Mouse (Mus musculus): ENCODE results near the gene Snw1.
"Not testable (repeated sequence)": the region's sequence is repeated elsewhere in the genome, so short reads cannot be mapped to it uniquely, and the experiment has no call there.

Gene Snw1

DNA sequence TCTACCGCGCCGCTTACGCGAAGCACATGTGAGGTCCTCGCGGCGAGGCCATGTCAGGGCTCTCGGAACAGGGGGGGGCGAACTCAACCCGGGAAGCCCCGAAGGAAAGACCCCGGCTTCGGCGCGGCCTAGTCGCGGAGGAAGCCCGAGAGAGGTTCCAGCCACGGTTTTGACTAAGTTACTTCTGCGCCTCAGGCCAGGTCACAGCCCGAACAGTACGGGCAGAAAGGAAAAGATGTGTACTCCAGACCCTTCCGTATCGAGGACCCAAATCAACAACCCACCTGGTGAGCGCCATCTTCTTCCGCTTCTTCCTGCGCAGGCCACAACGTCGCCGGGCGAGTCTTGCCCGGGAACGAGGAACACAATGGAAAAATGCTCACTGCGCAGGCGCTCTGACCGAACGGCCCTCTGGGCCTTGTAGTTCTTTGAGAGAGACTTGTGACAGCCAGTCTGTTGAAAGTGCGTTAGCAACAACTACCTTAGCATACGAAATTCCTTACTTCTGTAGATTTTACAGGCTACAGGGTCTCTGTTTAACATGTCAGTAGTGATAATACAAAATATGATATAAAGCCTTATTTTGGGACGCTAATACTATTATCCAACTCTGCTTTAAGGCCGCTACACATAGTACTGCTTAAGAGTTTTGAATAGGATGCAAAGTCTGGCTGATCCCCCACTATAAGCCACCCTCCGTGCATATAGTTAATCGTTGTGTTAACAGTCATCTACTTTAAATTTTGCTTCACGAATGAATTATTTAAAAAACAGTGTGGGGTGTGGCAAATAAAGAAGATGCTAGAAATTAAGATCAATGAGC, at the start of gene Snw1:
Snw1 (minus strand) TSS at position 311 of the 823 bp plus-strand sequence.
- peak; percentile 96 for DNase-seq (ENCODE audit: low spot score)

DNA sequence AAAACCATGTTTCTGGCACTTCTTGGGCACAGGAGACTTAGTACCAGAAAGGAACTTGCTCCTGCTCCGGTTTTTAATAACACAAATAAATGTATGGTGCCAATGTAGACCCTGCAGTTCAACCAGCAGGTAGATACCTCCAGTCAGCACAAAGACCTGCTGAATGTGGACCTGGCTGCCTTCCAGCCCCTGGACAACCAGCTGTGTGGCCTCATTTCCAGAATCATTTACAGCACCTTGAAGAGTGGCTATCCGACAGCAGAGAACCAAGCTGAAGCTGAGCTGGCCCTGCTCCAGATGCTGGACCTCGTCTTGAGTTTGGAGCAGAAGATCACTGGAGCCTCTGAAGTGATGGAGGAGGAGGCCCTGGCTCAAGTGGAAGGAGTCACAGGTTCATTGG, 47.5 kb upstream of the Snw1 start:
- not testable (repeated sequence) for DNase-seq (ENCODE audit: low spot score)

DNA sequence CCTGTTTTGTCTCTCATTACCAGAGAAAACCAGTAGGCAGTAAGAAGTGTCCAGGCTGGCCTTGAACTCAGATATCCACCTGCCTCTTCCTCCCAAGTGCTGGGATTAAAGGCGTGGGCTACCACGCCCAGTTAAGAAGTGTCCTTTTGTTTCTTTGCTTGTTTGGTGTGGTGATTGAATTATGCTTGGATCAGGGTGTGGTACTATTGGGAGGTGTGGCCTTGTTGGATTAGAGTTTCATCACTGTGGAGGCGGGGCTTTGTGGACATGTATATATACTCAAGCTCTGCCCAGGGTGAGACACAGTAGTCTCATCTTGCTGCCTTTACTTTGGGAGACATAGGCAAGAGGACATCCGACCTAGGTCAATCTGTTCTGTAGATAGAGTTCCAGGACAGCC, 41.9 kb upstream of the Snw1 start, which contains the start of gene Gm8300:
Gm8300 (plus strand) TSS at position 301 of the 400 bp plus-strand sequence.
- DNase-seq (ENCODE audit: low spot score): not testable (repeated sequence)

DNA sequence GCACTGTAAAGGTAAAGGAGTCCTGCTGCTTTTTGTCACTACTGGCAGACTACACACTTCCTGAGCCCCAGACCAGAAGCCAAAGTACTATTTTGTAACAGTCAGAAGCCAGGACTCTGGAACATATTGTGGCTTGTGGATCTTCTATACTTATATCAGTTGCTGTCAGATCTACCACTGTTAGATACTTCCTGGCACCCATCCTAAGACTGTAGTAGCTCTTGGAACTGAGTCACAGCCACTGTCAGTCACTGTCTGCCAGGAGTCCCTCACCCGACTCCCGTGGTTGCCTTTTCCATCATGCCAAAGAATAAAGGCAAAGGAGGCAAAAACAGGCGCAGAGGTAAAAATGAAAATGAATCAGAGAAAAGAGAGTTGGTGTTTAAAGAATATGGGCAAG, 22.3 kb upstream of the Snw1 start, which contains the start of gene Gm5788:
Gm5788 (plus strand) TSS at position 301 of the 400 bp plus-strand sequence.
- DNase-seq (ENCODE audit: low spot score): not testable (repeated sequence)

DNA sequence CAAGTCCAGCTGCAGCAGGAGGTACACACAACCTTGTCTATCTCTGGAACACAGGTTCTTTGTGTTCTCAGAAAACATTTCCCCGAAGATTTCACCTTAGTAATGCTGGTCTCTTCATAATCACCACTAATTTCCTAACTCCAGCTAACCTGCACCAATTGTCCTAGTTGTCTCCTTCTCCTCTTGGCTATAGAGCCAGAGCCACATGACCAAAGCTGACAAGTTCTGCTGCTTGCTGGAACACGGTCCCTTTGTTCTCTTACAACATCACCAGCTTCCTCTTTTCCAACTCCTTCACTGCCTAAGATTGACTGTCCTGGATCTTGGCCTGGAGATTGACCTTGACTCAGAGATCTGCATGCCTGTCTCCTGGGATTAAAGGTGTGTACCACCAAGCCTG, 16.6 kb upstream of the Snw1 start:
- DNase-seq (ENCODE audit: low spot score): not testable (repeated sequence)

DNA sequence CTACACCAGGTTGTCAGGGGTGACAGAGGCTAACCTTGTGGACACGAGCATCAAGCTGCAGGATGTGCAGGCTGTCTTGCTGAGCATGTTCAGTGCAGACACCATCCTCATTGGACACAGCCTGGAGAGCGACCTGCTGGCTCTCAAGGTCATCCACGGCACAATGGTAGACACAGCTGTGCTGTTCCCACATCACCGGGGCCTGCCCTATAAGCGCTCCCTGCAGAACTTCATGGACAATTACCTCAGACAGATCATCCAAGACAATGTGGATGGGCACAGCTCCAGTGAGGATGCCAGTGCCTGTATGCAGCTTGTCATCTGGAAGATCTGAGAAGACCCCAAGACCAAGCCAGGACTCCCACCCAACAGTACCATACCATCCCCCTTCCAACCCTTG, 10.4 kb upstream of the Snw1 start:
- DNase-seq (ENCODE audit: low spot score): not testable (repeated sequence)

DNA sequence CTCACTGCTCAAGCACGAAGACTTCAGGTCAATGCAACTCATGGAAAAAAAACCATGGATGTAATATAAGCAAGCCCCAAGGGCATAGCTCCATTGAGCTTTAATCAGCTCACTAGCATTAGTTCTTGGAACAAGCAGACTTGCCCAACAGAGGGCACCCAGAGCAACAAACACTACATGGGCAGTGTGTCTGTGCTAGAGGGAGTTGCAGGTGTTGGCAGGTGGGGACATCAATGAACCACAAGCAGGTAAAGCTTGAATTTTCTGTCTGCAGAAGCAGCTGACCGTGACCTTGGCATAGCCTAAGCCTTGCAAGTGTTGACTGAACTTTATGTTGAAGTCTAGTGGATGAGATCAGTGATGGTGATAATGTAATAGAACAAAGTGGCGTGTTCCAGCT, 2.7 kb upstream of the Snw1 start:
- no peak for DNase-seq (ENCODE audit: low spot score)

DNA sequence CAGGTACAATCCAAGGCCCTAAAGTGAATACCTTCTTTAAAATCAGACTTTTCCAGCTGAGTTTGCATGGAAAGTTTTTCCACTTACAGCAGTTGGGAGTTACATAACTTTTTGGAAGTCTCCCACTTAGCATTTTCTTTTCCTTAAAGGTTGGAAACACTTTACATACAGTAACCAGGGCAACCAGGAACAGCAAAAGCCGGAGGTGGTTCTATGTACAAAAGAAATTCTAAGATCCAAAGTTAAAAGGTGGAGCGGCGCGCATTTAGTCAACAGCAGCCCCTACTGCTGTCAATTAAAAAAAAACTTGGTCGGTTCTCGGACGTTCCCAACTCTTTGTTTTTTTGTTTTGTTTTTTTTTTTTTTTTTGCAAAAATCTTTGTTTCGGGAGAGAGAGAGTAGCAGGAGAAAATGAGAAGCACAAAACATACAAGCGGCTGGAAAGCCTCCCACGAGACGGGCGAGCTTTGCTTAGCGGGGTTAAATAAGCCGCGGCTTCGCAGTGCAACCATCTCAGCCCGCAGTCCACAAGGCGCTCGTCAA, 582 bp downstream of the Snw1 start:
- peak; percentile 29 for DNase-seq (ENCODE audit: low spot score)

DNA sequence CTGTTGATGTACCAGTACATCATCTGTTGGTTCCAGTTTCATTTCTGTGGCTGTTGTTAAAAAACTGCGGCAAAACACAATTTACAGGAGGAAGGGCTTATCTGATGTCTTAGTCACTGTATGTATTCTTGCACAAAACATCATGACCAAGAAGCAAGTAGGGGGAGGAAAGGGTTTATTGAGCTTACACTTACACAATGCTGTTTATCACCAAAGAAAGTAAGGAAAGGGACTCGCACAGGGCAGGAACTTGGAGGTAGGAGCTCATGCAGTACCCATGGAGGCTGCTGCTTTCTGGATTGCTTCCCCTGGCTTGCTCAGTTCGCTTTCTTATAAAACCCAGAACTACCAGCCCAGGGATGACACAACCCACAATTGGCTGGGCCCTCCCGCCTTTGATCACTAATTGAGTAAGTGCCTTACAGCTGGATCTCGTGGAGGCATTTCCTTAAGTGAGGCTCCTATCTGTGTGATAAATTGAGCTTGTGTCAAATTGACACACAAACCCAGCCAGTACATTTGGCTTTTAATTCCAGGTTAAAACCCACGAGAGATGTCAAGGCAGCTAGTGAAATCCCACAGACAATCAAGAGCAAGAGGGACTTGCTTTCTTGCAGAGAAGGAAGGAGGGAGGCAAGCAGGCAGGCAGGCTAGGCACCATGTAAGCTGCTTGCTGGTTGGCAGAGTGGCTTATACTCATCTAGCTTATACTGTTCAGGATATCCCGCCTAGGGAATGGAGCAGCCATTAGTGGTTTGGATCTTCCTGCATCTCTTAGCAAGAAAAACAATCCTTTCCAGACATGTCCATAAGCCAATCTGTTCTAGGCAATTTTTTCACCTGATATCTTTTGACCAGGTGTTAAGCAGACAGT, 1.6 kb downstream of the Snw1 start:
- no peak for DNase-seq (ENCODE audit: low spot score)

DNA sequence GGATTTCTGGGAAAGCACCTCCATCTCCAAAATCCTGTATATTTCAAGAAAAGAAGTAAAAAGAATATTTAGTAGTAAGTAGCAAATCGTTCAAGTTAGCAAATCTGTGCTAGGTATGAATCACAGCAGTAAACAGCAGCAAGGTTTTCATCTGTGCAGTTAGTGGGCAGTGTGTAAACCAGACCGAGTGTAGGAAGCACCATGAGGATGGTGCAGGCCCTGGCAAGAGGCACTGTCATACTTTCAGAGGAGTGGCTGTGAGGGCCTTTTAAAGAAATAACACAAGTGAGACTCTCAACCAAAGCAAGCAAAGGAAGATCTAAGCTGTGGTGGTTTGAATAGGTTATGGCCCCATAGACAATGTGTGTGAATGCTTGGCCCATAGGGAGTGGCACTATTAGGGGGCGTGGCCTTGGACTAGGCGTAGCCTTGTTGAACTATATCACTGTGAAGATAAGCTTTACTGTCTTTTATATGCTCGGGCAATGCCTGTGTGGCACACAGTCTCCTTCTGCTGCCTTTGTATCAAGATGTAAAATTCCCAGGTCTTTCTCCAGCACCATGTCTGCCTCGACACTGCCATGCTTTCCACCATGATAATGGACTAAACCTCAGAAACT, 7.3 kb downstream of the Snw1 start:
- no peak for DNase-seq (ENCODE audit: low spot score)

DNA sequence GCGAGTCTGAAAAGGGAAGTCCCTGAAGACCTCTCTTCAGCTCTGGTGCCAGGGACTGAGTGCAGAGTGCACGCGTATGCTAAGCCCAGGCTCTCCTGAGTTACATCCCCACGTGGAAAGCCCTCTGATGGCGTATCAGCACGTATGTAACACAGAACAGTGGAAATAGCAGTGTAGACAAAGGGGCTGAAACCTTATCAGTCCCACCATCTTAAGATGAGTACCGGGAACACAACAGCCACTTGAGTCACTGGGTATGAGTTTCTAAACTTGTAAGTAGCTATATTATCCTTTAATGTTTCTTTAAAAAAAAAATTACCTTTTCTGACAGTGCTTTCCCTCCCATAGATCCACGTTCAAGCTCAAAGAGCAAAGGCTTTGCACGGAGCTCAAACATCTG, 22.6 kb downstream of the Snw1 start:
- no peak for DNase-seq (ENCODE audit: low spot score)

DNA sequence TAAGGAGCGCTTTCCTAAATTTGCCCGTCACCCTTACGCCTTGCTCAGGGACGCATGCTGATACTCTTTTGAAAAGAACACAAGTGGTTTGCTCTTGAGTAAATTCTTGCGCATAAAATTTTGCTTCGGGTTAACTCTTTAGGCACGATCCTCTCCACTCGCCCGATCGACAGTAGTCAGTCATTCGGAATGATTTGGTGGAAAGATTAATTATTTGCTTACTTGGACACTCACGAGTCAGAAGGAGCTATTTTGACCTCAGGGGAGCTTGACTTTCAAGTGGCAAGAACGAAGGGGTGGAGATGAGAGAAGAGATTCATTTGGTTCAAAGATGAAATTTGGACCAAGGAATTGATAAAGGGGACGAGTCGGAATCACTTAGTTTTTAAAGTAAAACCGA, 27.9 kb downstream of the Snw1 start:
- no peak for DNase-seq (ENCODE audit: low spot score)

DNA sequence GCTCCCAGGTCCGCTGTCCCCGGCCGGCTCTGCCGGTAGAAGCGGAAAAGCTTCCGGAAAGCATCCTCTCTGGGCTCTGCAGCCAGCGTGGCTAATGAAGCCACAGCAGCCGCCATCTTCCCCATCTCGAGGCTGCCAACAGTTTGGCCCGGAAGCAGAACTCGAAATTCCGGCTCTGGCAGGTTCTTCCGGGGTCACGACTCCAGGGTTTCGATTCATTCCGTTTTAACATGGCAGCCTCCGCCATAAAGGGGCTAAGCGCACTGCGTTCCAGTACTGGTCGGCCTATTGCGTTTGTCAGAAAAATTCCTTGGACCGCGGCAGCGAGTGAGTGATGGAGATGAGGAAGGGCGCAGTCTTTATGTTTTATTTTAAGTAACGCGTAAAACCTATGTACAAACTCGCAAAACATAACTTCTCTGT, 28.4 kb downstream of the Snw1 start, which contains the start of the genes Slirp and Alkbh1:
Slirp (plus strand) TSS at position 197 of the 423 bp plus-strand sequence.
Alkbh1 (minus strand) TSS at position 318 of the 423 bp plus-strand sequence.
- DNase-seq (ENCODE audit: low spot score): peak; percentile 91

DNA sequence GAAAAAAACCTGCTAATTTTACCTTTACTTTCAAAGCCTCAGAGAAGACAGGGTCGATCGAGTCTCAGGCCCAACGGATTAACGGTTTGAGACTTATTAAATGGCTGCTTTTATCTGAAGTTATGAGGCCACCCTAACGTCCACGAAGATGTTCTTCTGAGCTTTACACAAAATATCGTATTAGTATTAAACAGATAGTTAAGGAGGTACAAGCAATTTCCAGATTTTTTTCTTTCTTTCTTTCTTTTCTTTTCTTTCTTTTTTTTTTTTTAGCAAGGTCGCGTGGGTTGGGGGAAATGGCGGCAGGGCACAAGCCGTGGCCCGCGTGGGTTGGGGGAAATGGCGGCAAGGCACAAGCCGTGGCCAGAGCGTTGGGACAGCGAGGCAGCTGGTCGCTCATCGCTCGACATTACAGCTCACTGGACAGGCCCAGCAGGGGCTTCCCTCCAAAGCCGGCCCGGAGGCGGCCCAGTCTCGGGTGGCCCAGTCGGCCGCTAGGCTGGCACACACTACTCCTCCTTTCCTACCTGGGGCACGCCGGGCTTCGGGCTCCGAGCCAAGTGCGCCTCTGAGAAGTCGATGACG, 28.9 kb downstream of the Snw1 start:
- no peak for DNase-seq (ENCODE audit: low spot score)

DNA sequence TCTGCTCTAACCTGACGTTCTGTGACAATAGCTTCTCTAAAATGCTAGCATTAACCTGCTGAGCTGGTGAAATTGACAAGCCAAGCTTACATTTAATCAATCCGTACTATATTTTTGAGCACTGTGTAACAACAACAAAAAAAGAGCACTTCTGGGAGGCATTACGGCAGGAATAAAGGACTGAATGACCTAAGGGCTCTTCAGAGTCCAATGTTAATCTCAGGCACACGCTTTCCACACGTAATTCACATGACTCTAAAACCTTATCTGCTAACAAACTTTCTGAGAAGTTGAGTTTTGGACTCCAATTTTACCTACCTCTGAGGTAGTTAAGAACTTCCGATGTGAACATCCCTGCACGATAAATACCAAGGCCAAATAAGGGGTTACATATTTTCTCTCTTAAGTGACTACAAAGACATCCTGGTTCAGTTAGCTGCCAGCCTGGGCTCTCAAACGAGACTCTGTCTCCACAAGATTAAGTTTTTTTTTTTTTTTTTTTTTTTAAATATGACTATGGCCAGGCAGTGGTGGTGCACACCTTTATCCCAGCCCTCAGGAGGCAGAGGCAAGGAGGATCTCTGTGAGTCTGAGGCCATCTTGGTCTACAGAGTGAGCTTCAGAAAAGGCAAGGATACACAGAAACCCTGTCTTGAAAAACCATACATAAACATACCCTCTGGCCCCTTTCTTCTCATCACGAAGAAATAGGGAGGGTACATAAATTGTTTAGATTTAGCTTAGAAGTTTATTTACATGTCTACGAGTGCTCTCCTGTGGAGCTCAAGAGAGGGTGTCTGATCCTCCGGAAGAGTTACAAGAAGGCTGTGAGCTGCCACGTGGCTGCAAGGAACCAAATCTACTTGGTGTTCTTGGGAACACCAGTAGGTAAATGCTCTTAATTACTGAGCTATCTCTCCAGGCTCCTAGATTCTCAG, 29.6 kb downstream of the Snw1 start:
- no peak for DNase-seq (ENCODE audit: low spot score)

DNA sequence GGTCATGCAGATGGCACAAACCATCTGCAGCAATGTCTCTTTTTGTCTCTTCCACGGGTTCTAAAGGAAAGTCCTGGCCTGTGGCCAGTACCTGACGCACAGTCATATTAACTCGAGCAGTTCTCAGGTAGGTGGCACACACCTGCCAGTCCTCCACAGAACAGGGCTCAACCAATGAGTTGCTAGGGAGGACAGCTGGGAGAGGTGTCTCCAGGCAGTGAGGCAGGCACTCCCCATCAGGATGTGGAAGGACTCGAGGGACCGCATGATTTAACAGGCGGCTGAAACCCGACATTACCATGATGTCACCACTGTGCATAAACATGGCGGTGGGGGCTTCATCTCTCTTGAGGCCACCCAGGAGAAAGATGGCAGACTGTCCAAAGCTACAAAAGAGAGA, 43.2 kb downstream of the Snw1 start:
- DNase-seq (ENCODE audit: low spot score): no peak

DNA sequence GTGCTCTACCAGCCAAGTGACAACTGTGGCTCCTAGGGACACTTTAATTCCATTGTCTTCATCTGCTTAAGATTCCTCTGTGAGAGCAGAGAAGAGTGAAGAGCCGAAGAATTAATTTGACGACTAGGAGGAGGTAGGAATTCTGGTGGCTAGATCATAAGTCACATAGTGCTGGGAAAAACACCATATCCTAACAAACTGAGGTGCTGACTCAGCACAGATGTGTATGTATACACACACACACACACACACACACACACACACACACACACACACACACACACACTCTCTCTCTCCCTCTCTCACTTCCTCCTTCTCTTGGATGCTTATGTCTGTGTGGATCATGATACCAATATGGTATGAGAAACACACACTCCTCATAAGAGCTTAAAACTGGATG, 43.8 kb downstream of the Snw1 start:
- DNase-seq (ENCODE audit: low spot score): no peak

DNA sequence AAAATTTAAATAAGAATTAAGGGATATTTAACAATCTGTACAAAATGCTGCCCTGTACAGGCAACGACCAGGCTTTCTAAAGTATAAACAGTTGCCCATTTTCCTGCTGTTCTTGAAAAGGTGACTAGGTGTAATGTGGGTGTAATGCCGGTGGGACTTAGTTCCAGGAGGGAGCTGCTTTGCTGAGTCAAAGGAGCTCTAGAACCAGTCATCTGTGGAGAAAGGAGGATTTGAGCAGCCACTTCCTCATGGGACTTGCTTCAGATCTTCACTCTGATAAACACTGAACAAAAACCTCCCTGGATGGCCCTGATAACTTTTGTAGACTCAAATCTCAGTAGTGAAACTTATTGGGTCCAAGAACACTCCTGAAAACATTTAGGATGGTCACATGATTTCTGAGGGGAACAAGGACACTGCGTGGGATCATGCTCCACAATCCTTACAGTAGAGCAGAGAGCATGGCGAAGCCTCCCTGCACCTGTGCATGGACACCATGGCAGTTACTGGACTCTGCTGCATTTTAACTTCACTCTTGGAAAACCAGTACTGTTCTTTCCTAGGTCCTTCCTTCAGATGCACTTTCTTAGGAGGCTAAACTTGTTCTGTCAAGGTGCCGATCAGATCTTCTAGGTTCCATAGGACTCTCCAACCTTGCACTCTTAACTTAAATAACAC, 45.6 kb downstream of the Snw1 start:
- no peak for DNase-seq (ENCODE audit: low spot score)

DNA sequence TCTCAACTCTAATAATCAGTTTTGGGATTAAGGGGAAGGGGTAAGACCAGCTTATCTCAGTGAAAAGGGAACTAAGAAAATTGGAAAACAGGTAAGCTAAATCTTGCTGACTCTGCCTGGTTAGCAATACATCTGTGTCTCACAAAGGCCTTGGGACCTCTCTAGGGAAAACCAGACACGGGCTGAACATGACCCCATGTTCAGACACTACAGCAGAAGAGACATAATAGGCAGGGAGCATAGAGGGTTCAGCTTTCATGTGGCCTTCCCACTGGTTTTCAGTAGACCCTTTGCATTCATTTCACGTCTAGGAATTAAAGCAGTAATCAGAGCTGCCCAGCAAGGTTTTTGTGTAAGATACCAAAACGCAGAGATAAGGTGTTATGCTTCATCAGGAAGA, 47.6 kb downstream of the Snw1 start:
- DNase-seq (ENCODE audit: low spot score): no peak

DNA sequence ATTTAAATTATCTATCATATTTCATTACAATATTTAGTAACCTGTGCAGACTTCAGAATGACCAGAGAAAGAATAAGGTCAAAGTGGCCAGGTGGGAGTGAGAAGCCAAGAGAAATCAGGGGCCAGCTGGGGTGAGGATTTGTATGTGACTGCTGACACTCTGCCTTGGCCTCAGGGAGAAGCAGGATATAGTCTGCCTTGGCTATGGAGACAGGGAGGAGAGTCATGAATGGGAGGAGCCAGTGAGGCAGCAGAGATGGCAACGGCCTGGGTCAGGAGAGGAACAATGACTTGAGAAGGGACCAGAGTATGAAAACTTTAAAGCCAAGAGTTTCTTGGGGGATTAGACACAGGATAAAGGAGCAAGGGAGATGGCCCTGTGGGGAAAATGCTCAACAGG, 48.4 kb downstream of the Snw1 start:
- DNase-seq (ENCODE audit: low spot score): no peak

Measured in layer of hippocampus, adult 11-12 months (tissue).